ENCODE assay signal across 17 mouse cellular contexts in genomic region chr5:118044907-118045306, GRCm38 (mm10). TPM values are rescaled to one million over a fixed set of nuclear protein-coding genes. Genes with fewer than 3 reads are reported as not detected.
DNase-seq lines count a peak whose midpoint lies in the region; ATAC-seq and TF ChIP-seq lines count a peak whose summit lies in the region.
"Had no signal": no experiment of that assay in that cellular context is flagged by ENCODE, and none has a peak within 500 bp of the region (broad histone marks: within the 10 kb centered on the region; RNA-seq: fewer than 3 reads in every experiment).

No protein-coding gene starts in this region.

- H3K36me3 ChIP-seq in midbrain, postnatal 0 days (ENCODE audit: insufficient read depth, low read length), result no peaks in the 10 kb centered on the region
- H3K36me3 ChIP-seq in midbrain, embryonic 11.5 days (ENCODE audit: control insufficient read depth, insufficient read depth, low read length), result no peaks in the 10 kb centered on the region
- no peaks in the 10 kb centered on the region for H3K36me3 ChIP-seq in thymus, adult 2 months (ENCODE audit: control insufficient read depth, insufficient read depth, low read length)
- H3K36me3 ChIP-seq: heart, embryonic 10.5 days; intestine, embryonic 15.5 days; liver, embryonic 13.5 days had no signal

- no peaks in the 10 kb centered on the region for H3K4me1 ChIP-seq in midbrain, postnatal 0 days (ENCODE audit: insufficient read depth, low read length)
- H3K4me1 ChIP-seq in midbrain, embryonic 11.5 days (ENCODE audit: control insufficient read depth, insufficient read depth, low read length), result no peaks in the 10 kb centered on the region
- H3K4me1 ChIP-seq in thymus, adult 2 months (replicated peaks; ENCODE audit: control insufficient read depth, insufficient read depth, low read length), result peaks cover 31% of the 10 kb centered on the region
- H3K4me1 ChIP-seq: intestine, embryonic 15.5 days; liver, embryonic 13.5 days had no signal

- peak; percentile 67; the same call in 1 of the 2 replicates for ATAC-seq in cerebellum, adult (ENCODE audit: insufficient number of reproducible peaks, low FRiP score, low TSS enrichment)
- no peak for ATAC-seq in midbrain, postnatal 0 days (ENCODE audit: low FRiP score)
- ATAC-seq in midbrain, embryonic 11.5 days (ENCODE audit: low FRiP score), result no peak
- ATAC-seq: intestine, embryonic 15.5 days; lung, postnatal 0 days had no signal

- no peak overlapping the region for H3K27ac ChIP-seq in midbrain, postnatal 0 days (ENCODE audit: low read depth, low read length)
- no peak overlapping the region for H3K27ac ChIP-seq in midbrain, embryonic 11.5 days (ENCODE audit: low read depth, low read length)
- no peak overlapping the region for H3K27ac ChIP-seq in thymus, adult 2 months (ENCODE audit: control insufficient read depth, insufficient read depth, low read length)
- H3K27ac ChIP-seq: heart, embryonic 10.5 days; intestine, embryonic 15.5 days; liver, embryonic 13.5 days had no signal

- no peak overlapping the region for H3K4me3 ChIP-seq in midbrain, postnatal 0 days (ENCODE audit: low read depth, low read length)
- H3K4me3 ChIP-seq in midbrain, embryonic 11.5 days (ENCODE audit: low read depth, low read length), result no peak overlapping the region
- no peak overlapping the region for H3K4me3 ChIP-seq in thymus, adult 2 months (ENCODE audit: control insufficient read depth, insufficient read depth, low read length)
- H3K4me3 ChIP-seq: erythroblast, embryonic 14.5 days; heart, embryonic 10.5 days; intestine, embryonic 15.5 days; liver, embryonic 13.5 days had no signal

- TF ChIP-seq POLR2A in thymus, adult 2 months (IDR thresholded peaks at IDR 0.05; ENCODE audit: control insufficient read depth, extremely low read depth, insufficient read depth, low read length, poor library complexity), result no peak

- WGBS in midbrain, postnatal 0 days, result 74% methylated on average over 6 of the region's 6 CpGs
- 91% methylated on average over 6 of the region's 6 CpGs for WGBS in midbrain, embryonic 11.5 days
- WGBS in thymus, adult 2 months, result 92% methylated on average over 5 of the region's 6 CpGs

- H3K27me3 ChIP-seq in midbrain, postnatal 0 days (ENCODE audit: insufficient read depth, low read length), result no peaks in the 10 kb centered on the region
- H3K27me3 ChIP-seq in midbrain, embryonic 11.5 days (ENCODE audit: control insufficient read depth, insufficient read depth, low read length), result no peaks in the 10 kb centered on the region
- no peaks in the 10 kb centered on the region for H3K27me3 ChIP-seq in thymus, adult 2 months (ENCODE audit: control insufficient read depth, insufficient read depth, low read length)
- H3K27me3 ChIP-seq: intestine, embryonic 15.5 days; liver, embryonic 13.5 days; megakaryocyte, embryonic 14.5 days had no signal

- no peak for DNase-seq in cerebellum, postnatal 4 days (ENCODE audit: low spot score in 2 of 2)
- DNase-seq in midbrain, postnatal 0 days (ENCODE audit: low spot score), result peak; percentile 47
- DNase-seq in midbrain, embryonic 11.5 days (ENCODE audit: low spot score, missing footprints), result no peak
- DNase-seq in cerebellum, postnatal 25 days, result peak; percentile 88 to 90
- DNase-seq in layer of hippocampus, postnatal 36 days, result peak; percentile 74 to 78
- DNase-seq in spleen, adult 18-20 months, result no peak
- DNase-seq in thymus, adult 2 months, result no peak
- DNase-seq: heart, postnatal 36 days; kidney, postnatal 10 days; liver, embryonic 13.5 days; thymus, postnatal 36 days had no signal

- TF ChIP-seq CTCF in midbrain, postnatal 0 days (IDR thresholded peaks at IDR 0.05), result no peak
- no peak for TF ChIP-seq CTCF in thymus, adult 2 months (IDR thresholded peaks at IDR 0.05; ENCODE audit: borderline replicate concordance, control insufficient read depth, extremely low read depth, insufficient read depth, low read length, poor library complexity)

- no peak overlapping the region for H3K4me2 ChIP-seq in midbrain, postnatal 0 days (ENCODE audit: low read depth, low read length, poor library complexity, severe bottlenecking)
- H3K4me2 ChIP-seq in midbrain, embryonic 11.5 days, result no peak overlapping the region
- H3K4me2 ChIP-seq: intestine, embryonic 15.5 days; liver, embryonic 13.5 days had no signal

- no peak overlapping the region for H3K9ac ChIP-seq in midbrain, postnatal 0 days (replicated peaks; ENCODE audit: low read length, poor library complexity, severe bottlenecking)
- H3K9ac ChIP-seq in midbrain, embryonic 11.5 days (ENCODE audit: low read length), result no peak overlapping the region
- H3K9ac ChIP-seq: intestine, embryonic 15.5 days; liver, embryonic 13.5 days had no signal

- no peaks in the 10 kb centered on the region for H3K9me3 ChIP-seq in midbrain, postnatal 0 days (ENCODE audit: low read length)
- no peaks in the 10 kb centered on the region for H3K9me3 ChIP-seq in midbrain, embryonic 11.5 days (ENCODE audit: control insufficient read depth, low read length)
- H3K9me3 ChIP-seq: heart, embryonic 10.5 days; intestine, embryonic 15.5 days; liver, embryonic 13.5 days; megakaryocyte, embryonic 14.5 days had no signal

RNA-seq across cellular contexts. Expression of gene Tesc, which starts 17.4 kb away (rescaled TPM):
- total RNA-seq in midbrain, postnatal 0 days (2014; rRNA removed), result 3.6 and 4.7 TPM in 2 replicates
- polyA plus RNA-seq in midbrain, postnatal 0 days (2015; fragmentation: Nextera tagmentation; extraction: Ambion mirVana), result 5.5 and 8.2 TPM in 2 replicates
- polyA plus RNA-seq in midbrain, embryonic 11.5 days (2014; fragmentation: Nextera tagmentation; extraction: Ambion mirVana), result 0.69 and 1.2 TPM in 2 replicates
- total RNA-seq in layer of hippocampus, postnatal 36 days (2021), result 10 to 100 TPM; 92.5 to 93.1 TPM
- polyA plus RNA-seq in thymus, adult 2 months (2012; rRNA removed), result 48.4 and 50.5 TPM in 2 replicates

Comparison
In these comparisons a context has a peak if more than half of its experiments do, and no peak if none do; other contexts are left out.
1. DNase-seq: peak in midbrain, postnatal 0 days (single experiment), cerebellum, postnatal 25 days (2 of 2) and layer of hippocampus, postnatal 36 days (2 of 2); none in cerebellum, postnatal 4 days (0 of 2), midbrain, embryonic 11.5 days (single experiment), spleen, adult 18-20 months (0 of 2) and thymus, adult 2 months (single experiment).